Mouse (Mus musculus): ENCODE measurements around the gene Olfr318.

DNA sequence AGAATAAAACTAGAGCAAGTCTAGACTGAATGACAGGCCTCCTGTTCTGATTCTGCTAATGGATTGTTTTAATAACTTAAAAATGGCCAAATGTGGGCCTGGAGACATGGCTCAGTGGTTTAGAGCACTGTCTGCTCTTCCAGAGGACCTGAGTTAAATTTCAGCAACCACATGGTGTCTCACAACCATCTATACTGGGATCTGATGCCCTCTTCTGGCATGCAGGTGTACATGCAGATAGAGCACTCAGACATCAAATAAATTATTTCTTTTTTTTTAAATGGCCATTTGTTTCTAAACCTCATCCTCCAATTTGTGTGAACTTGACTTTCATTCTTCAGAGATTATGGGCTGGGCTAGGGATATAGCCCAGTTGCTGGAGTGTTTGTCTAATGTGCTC, 54.6 kb downstream of the Olfr318 start:
- TF ChIP-seq CTCF (conservative IDR thresholded peaks at IDR 0.05; ENCODE audit: insufficient read depth, insufficient read length, low read depth, low read length): no peak
- no peak for TF ChIP-seq POLR2A (IDR thresholded peaks at IDR 0.05; ENCODE audit: low read depth, low read length)
